Mouse (Mus musculus): ENCODE measurements around the gene Eme1. TPM values are rescaled to one million over a fixed set of nuclear protein-coding genes. Genes with fewer than 3 reads are reported as not detected.

Gene Eme1
- total RNA-seq, 1 experiment from 2014 or later = 12.4 TPM

DNA sequence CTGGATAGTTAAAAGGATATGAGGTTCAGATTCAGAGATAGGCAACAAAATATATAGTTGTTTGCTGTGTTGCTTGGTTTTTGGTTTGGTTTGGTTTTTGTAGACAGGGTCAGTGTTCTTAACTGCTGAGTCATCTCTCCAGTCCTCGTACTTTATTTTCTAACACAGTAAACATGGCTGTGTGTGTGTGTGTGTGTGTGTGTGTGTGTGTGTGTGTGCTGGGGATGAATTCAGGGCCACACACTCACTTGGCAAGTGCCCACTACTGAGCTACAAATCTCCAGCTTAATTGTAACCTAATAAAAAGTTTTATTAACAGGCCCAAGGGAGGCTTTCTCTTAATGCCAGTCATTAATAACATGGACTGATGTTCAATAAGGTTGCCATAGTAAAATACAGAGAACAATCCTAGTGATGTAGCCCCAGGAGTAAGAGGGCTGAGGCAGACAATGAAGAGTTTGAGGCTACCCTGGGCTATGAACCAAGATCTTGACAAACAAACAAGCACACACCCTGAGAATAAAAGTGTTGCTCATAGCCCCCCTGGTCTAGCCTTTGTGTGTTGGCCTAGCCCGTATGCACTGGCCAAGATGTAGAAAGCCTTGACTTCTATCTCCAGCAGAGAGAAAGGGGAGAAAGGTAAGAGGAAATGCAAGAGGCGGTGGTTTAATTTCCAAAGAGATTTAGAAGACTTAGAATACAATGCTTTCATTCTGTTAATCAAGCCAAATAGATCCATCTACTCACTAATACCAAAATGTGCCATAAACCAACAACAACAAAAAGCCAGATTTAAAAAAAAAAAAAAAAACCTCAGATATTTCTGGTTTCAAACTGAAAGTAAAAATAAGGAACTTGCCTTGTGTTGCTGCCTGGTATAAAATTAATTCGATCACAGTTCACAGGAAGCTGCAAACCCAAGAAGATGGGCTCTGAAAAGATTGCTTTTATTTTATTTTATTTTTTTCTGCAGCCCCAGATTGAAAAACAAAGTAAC is 42.7 kb downstream of the Eme1 start:
- peak in 1 of 2 experiments; percentile 42; a peak in 2 of 4 replicates for ATAC-seq (replicated peaks in 1 of 2; ENCODE audit: insufficient read depth in 1 of 2, low FRiP score in 2 of 2, low TSS enrichment in 1 of 2, low read depth in 1 of 2, poor library complexity in 2 of 2, severe bottlenecking in 2 of 2)

GRCm38 (mm10) chr11:94602356-94602955 is 51.3 kb downstream of the Eme1 start:
- ATAC-seq (replicated peaks in 1 of 2; ENCODE audit: insufficient read depth in 1 of 2, low FRiP score in 2 of 2, low TSS enrichment in 1 of 2, low read depth in 1 of 2, poor library complexity in 2 of 2, severe bottlenecking in 2 of 2) = no peak

GRCm38 (mm10) chr11:94601321-94602281 is 52.2 kb downstream of the Eme1 start, which contains the start of gene Acsf2:
TSS of gene Acsf2 (minus strand) at chr11:94601871.
- ATAC-seq (replicated peaks in 1 of 2; ENCODE audit: insufficient read depth in 1 of 2, low FRiP score in 2 of 2, low TSS enrichment in 1 of 2, low read depth in 1 of 2, poor library complexity in 2 of 2, severe bottlenecking in 2 of 2) = peak; percentile 65 to 72

- no peak for ATAC-seq (replicated peaks in 1 of 2; ENCODE audit: insufficient read depth in 1 of 2, low FRiP score in 2 of 2, low TSS enrichment in 1 of 2, low read depth in 1 of 2, poor library complexity in 2 of 2, severe bottlenecking in 2 of 2)
Observed at GRCm38 (mm10) chr11:94600447-94600846, 53.3 kb downstream of the Eme1 start.

DNA sequence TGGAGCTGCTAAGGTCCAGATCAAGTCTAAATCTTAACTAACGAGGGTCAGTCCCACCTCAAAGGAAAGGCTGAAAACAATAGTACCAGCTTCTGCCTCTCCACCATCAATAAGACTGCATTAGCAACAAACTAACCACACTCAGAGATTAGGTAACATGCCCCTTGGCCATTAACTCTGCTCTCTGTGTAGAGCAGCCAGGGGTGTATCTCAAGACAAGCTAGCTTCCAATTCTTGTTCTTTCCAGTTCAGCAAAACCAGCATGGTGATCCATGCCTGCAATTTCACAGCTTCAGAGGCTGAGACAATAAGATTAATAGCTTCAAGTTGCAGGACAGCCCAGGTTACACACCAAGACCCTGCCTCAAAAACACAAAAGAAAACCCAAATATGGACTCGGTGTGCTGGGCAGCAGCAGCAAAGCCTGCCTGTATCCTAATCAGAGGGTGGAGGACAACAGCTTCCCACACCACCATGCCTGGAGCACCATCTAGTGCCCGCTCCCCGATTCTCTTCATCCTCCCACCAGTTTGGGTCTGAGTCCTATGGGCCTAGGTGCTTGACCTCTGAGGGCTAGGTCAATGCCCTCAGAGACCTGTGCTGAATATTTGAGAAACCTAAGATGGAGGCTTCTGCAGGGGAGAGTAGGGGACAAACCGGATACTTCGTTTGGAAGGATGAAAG is 55.2 kb downstream of the Eme1 start:
- no peak for ATAC-seq (replicated peaks in 1 of 2; ENCODE audit: insufficient read depth in 1 of 2, low FRiP score in 2 of 2, low TSS enrichment in 1 of 2, low read depth in 1 of 2, poor library complexity in 2 of 2, severe bottlenecking in 2 of 2)

- no peak for ATAC-seq (replicated peaks in 1 of 2; ENCODE audit: insufficient read depth in 1 of 2, low FRiP score in 2 of 2, low TSS enrichment in 1 of 2, low read depth in 1 of 2, poor library complexity in 2 of 2, severe bottlenecking in 2 of 2)
Observed at GRCm38 (mm10) chr11:94597319-94597718, 56.4 kb downstream of the Eme1 start.

DNA sequence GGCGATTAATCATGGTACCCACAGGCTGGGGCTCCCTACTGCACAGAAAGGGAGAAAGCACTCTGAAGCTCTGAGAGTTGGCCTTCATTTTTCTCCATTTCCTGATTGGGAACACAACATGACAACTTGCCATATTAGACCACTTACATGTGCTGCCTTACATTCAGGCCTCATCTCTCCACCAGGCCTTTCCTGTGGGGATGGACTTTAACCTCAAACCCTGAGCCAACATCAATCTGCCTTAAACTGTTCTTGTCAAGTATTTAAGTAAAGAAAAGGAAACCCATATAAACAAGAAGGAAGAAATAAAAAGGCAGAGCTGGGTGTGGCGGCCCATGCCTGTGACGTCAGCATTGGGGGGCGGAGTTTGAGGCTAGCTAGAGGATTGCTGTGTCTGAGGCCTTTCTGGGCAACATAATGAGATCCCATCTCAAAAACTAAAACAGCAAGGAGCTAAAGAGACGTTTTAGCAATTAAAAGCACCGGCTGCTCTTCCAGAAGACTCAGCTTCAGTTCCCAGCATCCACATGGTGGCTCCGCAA is 57.4 kb downstream of the Eme1 start:
- ATAC-seq (replicated peaks in 1 of 2; ENCODE audit: insufficient read depth in 1 of 2, low FRiP score in 2 of 2, low TSS enrichment in 1 of 2, low read depth in 1 of 2, poor library complexity in 2 of 2, severe bottlenecking in 2 of 2) = peak; percentile 73 to 75

Other genes starting within 250 kb of the Eme1 start
- not detected in 2 replicates for gene Cacna1g, start 179.8 kb downstream of the Eme1 start, total RNA-seq (2017)
- gene Spata20, start 167.8 kb downstream of the Eme1 start, total RNA-seq (2017) = not detected in 2 replicates
- gene Epn3, start 154.0 kb downstream of the Eme1 start, total RNA-seq (2017) = 0.06 and 0.20 TPM in 2 replicates
- gene Mycbpap, start 132.2 kb downstream of the Eme1 start, total RNA-seq (2017) = 0.74 and 1.8 TPM in 2 replicates
- 10.8 and 12.8 TPM in 2 replicates for gene Rsad1, start 104.7 kb downstream of the Eme1 start, total RNA-seq (2017)
- gene Chad, start 88.9 kb downstream of the Eme1 start, total RNA-seq (2017) = 0.40 and 0.44 TPM in 2 replicates
- gene Acsf2, start 52.1 kb downstream of the Eme1 start, total RNA-seq (2017) = 8.0 and 10.4 TPM in 2 replicates
- 95.1 and 117 TPM in 2 replicates for gene Lrrc59, start 24.2 kb downstream of the Eme1 start, total RNA-seq (2017)
- 31.3 and 36.5 TPM in 2 replicates for gene Mrpl27, start 197 bp downstream of the Eme1 start, total RNA-seq (2017)
- 4.5 and 7.3 TPM in 2 replicates for gene Xylt2, start 23.6 kb upstream of the Eme1 start, total RNA-seq (2017)
- not detected in 2 replicates for gene Gm11541, start 50.5 kb upstream of the Eme1 start, total RNA-seq (2017)
- not detected in 2 replicates for gene Cdc34b, start 87.8 kb upstream of the Eme1 start, total RNA-seq (2017)
- gene Tmem92, start 128.7 kb upstream of the Eme1 start, total RNA-seq (2017) = not detected in 2 replicates

All from hematopoietic stem cell, adult 5-6 weeks (primary cell).